Mouse (Mus musculus) forebrain, embryonic 11.5 days (tissue): Measurements from ENCODE around the gene Lrrc4b. TPM values are rescaled to one million over a fixed set of nuclear protein-coding genes. Genes with fewer than 3 reads are reported as not detected.

Experiments used
- ATAC-seq: fragments of 200-750 bp; cut with Nextera tagmentation; replicated peaks from 2 replicates; pipeline ENCODE4 v1.8.0; 2017; ENCODE audit warnings: moderate TSS enrichment; ENCODE audit not compliant: low FRiP score
- DNase-seq: peaks from one replicate; pipeline ENCODE4 v3.0.0-alpha.2; 2017; ENCODE audit warnings: low spot score
- H3K27ac ChIP-seq: fragments of 300-500 bp; sonication (generic); 2 replicates; pipeline ENCODE4 v1.5.1; 2014; ENCODE audit warnings: low read depth, low read length
- H3K27me3 ChIP-seq: fragments of 300-500 bp; sonication (generic); 2 replicates; pipeline ENCODE4 v1.6.1; 2014; ENCODE audit warnings: mild to moderate bottlenecking, low read length, mixed read lengths; ENCODE audit not compliant: control insufficient read depth, insufficient read depth
- H3K36me3 ChIP-seq: fragments of 300-500 bp; sonication (generic); 2 replicates; pipeline ENCODE4 v1.6.1; 2014; ENCODE audit warnings: mild to moderate bottlenecking, low read length, moderate library complexity, mixed read lengths; ENCODE audit not compliant: control insufficient read depth, insufficient read depth
- H3K4me1 ChIP-seq: fragments of 300-500 bp; sonication (generic); replicated peaks from 2 replicates; pipeline ENCODE4 v1.6.1; 2014; ENCODE audit warnings: low read length, mixed read lengths; ENCODE audit not compliant: control insufficient read depth, insufficient read depth
- H3K4me2 ChIP-seq: fragments of 300-500 bp; sonication (generic); 2 replicates; pipeline ENCODE4 v1.6.1; 2014; ENCODE audit warnings: low read depth, mild to moderate bottlenecking, low read length, moderate library complexity, mixed read lengths; ENCODE audit not compliant: severe bottlenecking
- H3K4me3 ChIP-seq: fragments of 300-500 bp; sonication (generic); 2 replicates; pipeline ENCODE4 v1.5.1; 2014; ENCODE audit warnings: low read depth, low read length
- H3K9ac ChIP-seq: fragments of 300-500 bp; sonication (generic); 2 replicates; pipeline ENCODE4 v1.6.1; 2014; ENCODE audit warnings: low read length
- H3K9me3 ChIP-seq: fragments of 300-500 bp; sonication (generic); 2 replicates; pipeline ENCODE4 v1.6.1; 2016; ENCODE audit warnings: low read length, mixed read lengths; ENCODE audit not compliant: control insufficient read depth
- WGBS: fragments of 180-500 bp; shearing (Covaris S2); extraction: QIAGEN DNeasy Blood & Tissue Kit; methylation state at CpG from one replicate; pipeline ENCODE4 v1.1.7; 2014; 5-methylcytosine and 5-hydroxymethylcytosine counted together
- polyA plus RNA-seq: library from polyadenylated mRNA; unstranded; fragments of >200 nt; fragmentation: Nextera tagmentation; extraction: Ambion mirVana; gene quantifications from 2 replicates; pipeline ENCODE4 v1.2.1, GENCODE M21; 2014

Gene Lrrc4b
- polyA plus RNA-seq: 8.2 and 9.8 TPM in 2 replicates

- DNase-seq: peak; percentile 92
- WGBS: 0% methylated on average over 50 of the region's 69 CpGs
- peak within 1 kb of the TSS; percentile 82 for H3K4me3 ChIP-seq
- peak within 1 kb of the TSS; percentile 94 for H3K9ac ChIP-seq
- H3K9me3 ChIP-seq: no peaks in the 10 kb centered on the region
- peak; percentile 68 for ATAC-seq
- peaks cover 21% of the 10 kb centered on the region for H3K4me1 ChIP-seq
- no peaks in the 10 kb centered on the region; the same call in 1 of the 2 replicates for H3K27me3 ChIP-seq
- no peaks in the 10 kb centered on the region for H3K36me3 ChIP-seq
- H3K4me2 ChIP-seq: peak within 1 kb of the TSS; percentile 85
- H3K27ac ChIP-seq: peak within 1 kb of the TSS; percentile 98
Observed at GRCm38 (mm10) chr7:44428968-44429521, at the start of gene Lrrc4b. TSS of gene Lrrc4b (plus strand) at chr7:44429018.

GRCm38 (mm10) chr7:44382541-44382940, 46.3 kb upstream of the Lrrc4b start:
- ATAC-seq (no peak), DNase-seq (no peak)
- 82% methylated on average over 12 of the region's 12 CpGs for WGBS

DNA sequence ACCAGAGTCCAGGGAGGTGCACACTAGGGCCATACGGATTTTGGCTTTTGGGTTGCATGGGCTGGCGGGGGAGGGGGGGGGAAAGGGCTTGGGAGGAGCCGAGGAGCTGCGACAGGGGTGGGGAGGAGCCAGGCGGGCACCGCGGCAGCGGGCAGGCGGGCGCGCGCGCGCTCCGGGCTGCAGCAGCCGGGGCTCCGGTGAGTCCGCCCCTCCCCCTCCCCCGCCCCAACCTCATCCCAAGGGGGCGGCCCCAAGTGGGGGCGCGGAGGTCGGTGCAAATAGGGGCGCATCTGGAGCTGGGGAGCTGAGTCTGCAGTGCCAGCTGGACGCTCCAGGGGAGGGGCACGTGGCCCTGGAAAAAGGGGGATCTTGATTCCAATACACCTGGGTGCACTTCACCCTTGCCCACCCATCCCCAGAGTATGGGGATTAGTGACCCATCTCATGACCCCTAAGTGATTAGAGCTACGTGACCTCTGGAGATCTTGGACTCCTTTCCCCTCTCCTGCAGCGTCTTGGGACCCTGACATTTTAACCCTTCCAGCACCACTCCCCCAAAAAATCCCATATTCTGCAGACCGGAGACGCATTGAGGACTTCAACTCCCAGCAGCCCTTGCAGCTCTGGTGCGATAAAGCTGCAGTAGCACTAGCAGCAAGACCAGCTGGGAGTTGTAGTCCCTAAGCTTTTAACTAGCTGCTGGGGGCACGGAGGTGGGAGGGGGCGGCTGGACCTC, 44.7 kb upstream of the Lrrc4b start, which contains the start of gene Syt3:
TSS of gene Syt3 (plus strand) at position 123 of the 736 bp plus-strand sequence.
- Histone ChIP-seq H3K9me3 (no peaks in the 10 kb centered on the region), H3K4me3 (peak within 1 kb of the TSS; percentile 46), H3K9ac (peak within 1 kb of the TSS; percentile 57), H3K27ac (peak within 1 kb of the TSS; percentile 50; the same call in 1 of the 2 replicates), H3K4me2 (peak within 1 kb of the TSS; percentile 89), H3K27me3 (no peaks in the 10 kb centered on the region; the same call in 1 of the 2 replicates), H3K4me1 (peaks cover 5% of the 10 kb centered on the region; the same call in 1 of the 2 replicates), H3K36me3 (no peaks in the 10 kb centered on the region)
- DNase-seq (peak; percentile 82), ATAC-seq (peak; percentile 85)
- 0% methylated on average over 31 of the region's 33 CpGs for WGBS

More at GRCm38 (mm10) chr7:44382541-44382940, 46.3 kb upstream of the Lrrc4b start:
- Histone ChIP-seq H3K9ac (no peak overlapping the region), H3K27ac (peak overlapping the region; percentile 50; the same call in 1 of the 2 replicates), H3K4me1 (peaks cover 5% of the 10 kb centered on the region; the same call in 1 of the 2 replicates), H3K4me2 (no peak overlapping the region), H3K9me3 (no peaks in the 10 kb centered on the region), H3K4me3 (no peak overlapping the region), H3K36me3 (no peaks in the 10 kb centered on the region), H3K27me3 (no peaks in the 10 kb centered on the region; the same call in 1 of the 2 replicates)

DNA sequence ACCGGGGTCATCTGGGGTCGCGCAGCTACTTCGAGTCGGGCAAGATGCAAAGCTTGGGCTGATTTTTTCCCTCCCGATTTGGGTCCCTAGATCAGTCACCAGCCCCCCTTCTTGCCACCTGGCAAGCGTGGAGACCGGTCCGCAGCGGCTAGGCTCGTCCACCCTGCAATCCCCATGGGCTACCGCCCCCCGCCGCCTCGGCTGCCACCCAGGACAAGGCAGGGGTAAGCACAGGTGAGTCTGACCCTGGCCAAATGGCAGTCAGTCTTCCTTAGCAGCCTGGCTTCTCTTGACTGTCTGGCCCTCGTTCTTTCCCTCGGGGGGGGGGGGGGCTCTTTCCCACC, 44.1 kb upstream of the Lrrc4b start:
- no peak for DNase-seq
- Histone ChIP-seq H3K4me1 (peaks cover 5% of the 10 kb centered on the region; the same call in 1 of the 2 replicates), H3K4me2 (peak overlapping the region; percentile 89), H3K4me3 (peak overlapping the region; percentile 46), H3K9ac (peak overlapping the region; percentile 57), H3K27me3 (no peaks in the 10 kb centered on the region; the same call in 1 of the 2 replicates), H3K9me3 (no peaks in the 10 kb centered on the region), H3K36me3 (no peaks in the 10 kb centered on the region), H3K27ac (no peak overlapping the region)
- under 1% methylated on average over 16 of the region's 17 CpGs for WGBS
- ATAC-seq: peak; percentile 68

GRCm38 (mm10) chr7:44385720-44386119, 43.1 kb upstream of the Lrrc4b start, which contains the start of gene 1700008O03Rik:
TSS of gene 1700008O03Rik (minus strand) at chr7:44385820.
- Histone ChIP-seq H3K4me2 (peak within 1 kb of the TSS; percentile 89), H3K36me3 (no peaks in the 10 kb centered on the region), H3K9me3 (no peaks in the 10 kb centered on the region), H3K27me3 (no peaks in the 10 kb centered on the region; the same call in 1 of the 2 replicates), H3K4me1 (peaks cover 5% of the 10 kb centered on the region; the same call in 1 of the 2 replicates), H3K27ac (no peak within 1 kb of the TSS), H3K4me3 (peak within 1 kb of the TSS; percentile 46), H3K9ac (peak within 1 kb of the TSS; percentile 57)
- WGBS: 85% methylated on average over 12 of the region's 12 CpGs
- no peak for DNase-seq
- no peak for ATAC-seq

DNA sequence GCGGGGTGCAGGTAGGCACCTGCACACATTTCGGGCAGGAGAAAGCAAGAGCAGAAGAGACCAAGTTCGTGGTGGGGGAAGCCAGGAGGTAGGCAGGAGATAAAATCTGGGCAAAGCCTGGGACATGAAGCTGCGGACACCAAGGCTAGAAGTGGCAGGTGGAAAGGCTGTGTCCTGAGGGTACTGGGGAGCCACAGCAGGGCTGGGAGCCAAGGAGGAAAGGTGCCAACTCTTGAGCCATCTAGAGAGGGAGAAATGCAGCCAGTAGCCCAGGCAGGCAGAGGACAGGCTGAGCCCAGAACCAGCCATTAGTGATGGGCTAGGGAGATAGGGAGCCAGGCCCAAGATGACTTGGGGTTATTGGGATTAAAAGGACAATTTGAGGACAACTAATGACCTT, 37.0 kb upstream of the Lrrc4b start:
- 84% methylated on average over 4 of the region's 4 CpGs for WGBS
- Histone ChIP-seq H3K27me3 (no peaks in the 10 kb centered on the region), H3K4me2 (no peak overlapping the region), H3K9me3 (no peaks in the 10 kb centered on the region), H3K4me1 (no peaks in the 10 kb centered on the region), H3K27ac (no peak overlapping the region), H3K4me3 (no peak overlapping the region), H3K9ac (no peak overlapping the region), H3K36me3 (no peaks in the 10 kb centered on the region)
- ATAC-seq: no peak
- no peak for DNase-seq

GRCm38 (mm10) chr7:44392341-44392740, 36.5 kb upstream of the Lrrc4b start:
- H3K4me2 ChIP-seq: no peak overlapping the region
- H3K4me3 ChIP-seq: no peak overlapping the region

DNA sequence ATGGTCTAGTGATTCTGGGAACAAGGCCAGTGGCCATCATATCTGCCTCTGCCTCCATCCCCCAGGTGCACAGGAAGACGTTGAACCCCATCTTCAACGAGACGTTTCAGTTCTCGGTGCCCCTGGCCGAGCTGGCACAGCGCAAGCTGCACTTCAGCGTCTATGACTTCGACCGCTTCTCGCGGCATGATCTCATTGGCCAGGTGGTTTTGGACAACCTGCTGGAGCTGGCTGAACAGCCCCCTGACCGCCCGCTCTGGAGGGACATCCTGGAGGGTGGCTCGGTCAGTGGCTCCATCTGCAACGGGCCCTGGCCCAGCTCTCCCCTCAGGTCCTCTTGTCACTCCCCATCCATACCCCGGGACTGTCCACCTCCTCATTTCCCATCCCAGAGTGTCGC, 35.5 kb upstream of the Lrrc4b start:
- WGBS: 93% methylated on average over 17 of the region's 17 CpGs
- no peaks in the 10 kb centered on the region for H3K36me3 ChIP-seq
- H3K27ac ChIP-seq: no peak overlapping the region
- H3K9ac ChIP-seq: no peak overlapping the region
- H3K4me3 ChIP-seq: no peak overlapping the region
- no peaks in the 10 kb centered on the region for H3K4me1 ChIP-seq
- H3K27me3 ChIP-seq: no peaks in the 10 kb centered on the region
- no peak overlapping the region for H3K4me2 ChIP-seq
- ATAC-seq (no peak), DNase-seq (no peak)
- no peaks in the 10 kb centered on the region for H3K9me3 ChIP-seq

More at GRCm38 (mm10) chr7:44392341-44392740, 36.5 kb upstream of the Lrrc4b start:
- Histone ChIP-seq H3K9me3 (no peaks in the 10 kb centered on the region), H3K27ac (no peak overlapping the region), H3K36me3 (no peaks in the 10 kb centered on the region), H3K27me3 (no peaks in the 10 kb centered on the region), H3K9ac (no peak overlapping the region), H3K4me1 (no peaks in the 10 kb centered on the region)
- WGBS: 85% methylated on average over 14 of the region's 14 CpGs
- no peak for DNase-seq
- no peak for ATAC-seq
